Mouse (Mus musculus): ENCODE measurements around the gene Hs2st1.

The Hs2st1 gene

DNA sequence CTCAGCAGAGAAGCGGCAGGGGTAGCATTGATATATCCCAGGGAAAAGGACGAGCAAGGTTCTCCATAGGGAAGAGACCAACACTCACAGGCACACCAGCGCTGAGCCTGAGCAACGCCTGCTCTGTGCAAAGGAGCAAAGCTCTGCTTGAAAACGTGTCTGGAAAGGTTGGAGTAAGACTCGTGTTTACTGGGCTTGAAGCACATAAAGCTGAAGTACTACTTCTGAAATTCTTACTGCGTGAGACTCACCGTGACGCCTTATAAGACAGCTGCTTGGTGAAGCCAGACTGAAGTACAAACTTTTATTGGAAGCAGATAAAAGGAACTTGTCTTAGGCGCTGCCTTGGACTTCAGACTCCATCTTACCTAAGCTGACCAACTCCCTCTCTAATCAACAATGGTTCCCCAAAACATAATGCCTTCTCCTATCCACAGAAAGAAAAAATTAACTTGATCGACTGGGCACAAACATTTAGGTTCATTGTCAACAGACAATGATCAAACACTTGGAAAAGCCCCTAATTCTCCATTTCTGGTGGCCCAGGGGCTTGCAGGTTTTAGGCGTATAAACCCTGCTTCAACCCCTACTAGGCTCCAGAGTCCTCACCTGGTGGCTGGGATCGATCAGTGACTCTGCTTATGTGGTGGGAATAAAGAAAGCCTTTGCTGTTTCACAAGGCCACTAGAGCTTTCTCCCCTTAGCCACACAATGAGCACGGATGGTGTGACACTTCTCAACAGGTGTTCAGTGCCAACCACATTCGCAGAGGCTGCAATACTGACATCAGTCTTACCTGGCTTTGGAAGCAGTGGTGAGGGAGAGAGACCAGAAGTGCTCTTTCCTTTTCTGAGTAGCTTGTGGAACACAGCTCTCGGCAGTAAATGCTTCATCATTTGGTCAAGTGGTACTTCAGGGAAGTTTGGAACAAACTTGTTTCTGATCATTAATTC, 56.5 kb downstream of the Hs2st1 start:
- in situ Hi-C loops (cut with MboI; ENCODE audit: low sequenced_read_pairs), result no loop called here

DNA sequence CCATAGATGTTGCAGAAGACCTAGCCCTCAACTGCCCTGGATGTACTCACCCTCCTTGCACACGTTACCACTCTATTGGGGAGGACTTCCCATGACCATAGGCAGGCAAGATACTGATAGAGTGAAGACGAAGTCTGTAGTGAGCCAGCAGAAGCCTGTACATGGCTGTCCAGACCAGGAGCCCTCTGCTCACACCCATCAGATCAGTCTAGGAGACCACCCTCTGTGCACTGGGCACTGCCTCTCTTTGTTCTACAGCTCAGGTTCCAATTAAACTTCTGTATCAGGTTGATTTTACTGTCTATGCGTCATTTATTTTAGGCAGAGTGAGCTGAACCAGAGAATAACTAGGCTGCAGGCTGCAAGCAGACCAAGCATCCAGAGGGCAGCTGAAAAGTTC, 59.3 kb downstream of the Hs2st1 start:
- in situ Hi-C loops (cut with MboI; ENCODE audit: low sequenced_read_pairs), result no loop called here

DNA sequence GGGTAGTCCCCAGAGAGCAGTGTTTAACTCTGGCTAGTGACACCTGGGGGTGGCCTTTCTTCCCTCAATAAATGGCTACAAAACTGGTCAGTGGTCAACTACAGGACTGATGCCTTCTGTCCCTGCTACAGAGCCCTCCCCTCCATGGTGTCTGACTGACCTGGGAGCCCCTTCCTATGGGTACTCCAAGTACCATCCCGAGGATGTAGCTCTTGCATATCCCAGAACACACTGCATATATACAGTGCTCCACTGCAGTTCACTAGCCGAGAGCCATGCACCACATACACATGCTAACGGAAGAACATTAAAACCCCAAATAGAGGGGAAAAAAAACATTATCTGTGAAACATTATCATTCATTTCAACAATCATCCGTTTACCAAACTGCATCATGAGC, 61.6 kb downstream of the Hs2st1 start:
- in situ Hi-C loops (cut with MboI; ENCODE audit: low sequenced_read_pairs), result no loop called here

DNA sequence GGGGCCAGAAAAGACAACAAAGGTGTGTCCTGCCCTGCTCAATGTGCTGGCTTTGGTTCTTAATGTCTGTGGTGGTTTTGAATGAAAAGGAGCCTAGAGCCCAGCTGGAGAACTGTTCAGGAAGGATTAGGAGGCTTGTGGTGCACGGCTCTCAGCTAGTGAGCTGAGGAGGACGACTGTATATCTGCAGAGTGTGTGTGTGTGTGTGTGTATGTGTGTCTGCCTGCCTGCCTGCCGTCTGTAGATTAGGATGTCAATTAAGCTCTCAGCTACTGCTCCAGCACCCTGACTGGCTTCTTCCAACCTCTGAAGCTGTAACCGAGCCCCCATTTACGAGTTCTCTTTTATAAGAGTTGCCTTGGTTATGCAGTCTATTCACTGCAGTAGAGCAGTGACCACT, 62.1 kb downstream of the Hs2st1 start:
- in situ Hi-C loops (cut with MboI; ENCODE audit: low sequenced_read_pairs), result no loop called here

DNA sequence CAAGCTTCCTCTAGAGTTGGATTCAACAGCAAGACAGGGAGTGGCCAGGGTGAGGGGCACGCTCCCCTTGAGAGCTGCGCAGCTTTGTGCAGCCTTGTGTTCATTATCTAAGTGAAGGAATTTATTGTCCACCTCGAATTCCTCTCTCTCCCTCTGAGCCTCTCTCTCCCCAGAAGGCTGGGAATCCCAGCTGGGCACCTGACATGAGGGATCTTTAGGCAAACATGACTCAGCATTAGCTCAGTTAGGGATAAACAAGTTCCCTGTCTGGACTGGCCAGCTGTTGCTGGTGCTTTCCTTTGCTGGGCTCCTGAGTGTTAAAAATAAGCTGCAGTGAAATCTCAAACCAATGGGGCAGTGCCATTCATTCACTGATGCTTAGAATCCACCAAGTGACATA, 63.8 kb downstream of the Hs2st1 start:
- in situ Hi-C loops (cut with MboI; ENCODE audit: low sequenced_read_pairs), result no loop called here

DNA sequence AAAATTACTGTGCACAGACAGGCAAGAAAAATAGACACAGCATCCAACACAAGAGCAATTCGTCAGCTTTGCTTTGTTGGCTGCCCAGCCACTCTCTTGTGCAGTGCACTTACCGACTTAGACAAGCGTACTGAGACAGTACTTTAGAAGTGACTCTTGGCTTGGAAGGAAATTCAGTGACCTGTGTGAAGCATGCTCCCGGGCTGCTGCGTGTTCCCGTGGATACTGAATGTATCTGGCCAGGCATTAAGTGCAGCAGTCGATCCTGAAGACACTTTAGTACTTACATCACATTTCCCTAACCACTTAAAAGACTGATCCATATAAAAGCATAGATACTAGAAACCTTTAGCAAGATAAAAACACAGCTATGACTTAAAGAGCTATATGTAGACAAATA, 68.1 kb downstream of the Hs2st1 start:
- in situ Hi-C loops (cut with MboI; ENCODE audit: low sequenced_read_pairs), result no loop called here

DNA sequence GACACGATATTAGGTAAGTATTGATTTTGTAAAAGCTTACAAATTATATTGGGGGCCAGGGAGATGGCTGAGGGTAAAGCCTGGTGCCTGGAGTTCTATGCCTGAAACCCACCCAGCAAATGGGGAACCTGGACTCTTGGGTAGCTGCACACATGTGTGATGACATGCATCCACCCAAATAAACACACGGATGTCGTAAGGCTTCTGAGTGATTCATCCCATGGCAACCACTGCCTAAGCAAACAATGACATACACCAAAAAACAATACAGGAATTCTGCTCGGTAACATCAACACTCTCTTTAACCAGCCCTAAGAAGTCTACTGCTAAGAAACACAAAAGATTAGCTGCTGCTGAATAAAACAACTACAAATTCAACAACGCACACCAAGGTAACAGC, 73.2 kb downstream of the Hs2st1 start:
- in situ Hi-C loops (cut with MboI; ENCODE audit: low sequenced_read_pairs), result no loop called here

DNA sequence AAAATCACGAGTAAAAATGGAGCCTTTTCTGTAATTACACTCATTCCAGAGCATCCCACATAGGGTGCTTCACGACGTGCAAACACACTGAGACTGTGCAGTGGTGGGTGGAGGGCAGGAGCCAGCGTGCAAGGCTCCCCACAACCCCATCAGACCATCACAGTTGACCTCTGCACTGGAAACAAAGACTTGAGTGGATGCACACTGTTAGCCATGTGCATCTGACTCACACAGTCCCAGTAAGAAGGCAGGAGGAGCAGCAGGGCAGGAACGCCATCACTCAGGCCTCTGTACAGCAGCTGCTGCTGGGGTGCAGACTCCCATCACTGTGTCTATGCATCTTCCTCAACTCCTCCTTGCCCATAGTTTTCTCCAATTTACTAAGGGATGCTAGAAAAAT, 75.1 kb downstream of the Hs2st1 start:
- in situ Hi-C loops (cut with MboI; ENCODE audit: low sequenced_read_pairs), result no loop called here

DNA sequence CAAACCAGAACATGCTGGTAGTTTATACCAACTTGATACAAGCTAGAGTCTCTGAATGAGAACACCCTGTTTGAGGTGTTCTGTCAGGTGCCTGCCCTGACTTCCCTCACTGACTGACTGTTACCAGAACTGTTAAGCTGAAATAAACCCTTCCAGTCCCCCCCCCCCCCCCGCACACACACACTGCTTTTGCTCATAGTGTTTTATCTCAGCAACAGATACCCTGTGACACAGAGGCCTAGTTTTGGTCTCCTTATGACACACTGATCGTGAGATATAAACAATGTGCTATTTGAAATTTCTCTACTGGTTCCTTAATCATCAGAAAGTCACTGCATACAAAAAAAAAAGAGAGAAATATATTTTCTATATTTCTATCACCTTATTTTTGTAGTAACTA, 81.2 kb downstream of the Hs2st1 start:
- in situ Hi-C loops (cut with MboI; ENCODE audit: low sequenced_read_pairs), result no loop called here

DNA sequence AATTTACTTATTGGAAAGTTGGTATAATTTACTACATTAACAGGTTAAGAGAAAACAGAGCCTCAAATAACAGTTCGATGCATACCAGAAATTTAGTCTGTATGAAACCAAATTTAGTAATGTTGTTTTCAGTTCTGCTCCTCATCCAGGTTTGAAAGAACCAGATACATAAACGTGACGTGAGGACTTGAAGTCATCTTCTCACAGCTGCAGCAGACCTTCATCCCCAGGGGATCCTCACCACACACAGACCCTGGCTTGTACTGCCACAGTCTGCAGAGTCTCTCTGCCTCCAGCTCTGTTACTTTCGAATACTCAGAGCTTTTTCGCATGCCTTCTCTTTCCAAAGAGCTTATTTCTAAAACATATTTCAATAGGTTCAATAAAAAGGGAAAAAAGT, 89.4 kb downstream of the Hs2st1 start:
- in situ Hi-C loops (cut with MboI; ENCODE audit: low sequenced_read_pairs), result no loop called here

DNA sequence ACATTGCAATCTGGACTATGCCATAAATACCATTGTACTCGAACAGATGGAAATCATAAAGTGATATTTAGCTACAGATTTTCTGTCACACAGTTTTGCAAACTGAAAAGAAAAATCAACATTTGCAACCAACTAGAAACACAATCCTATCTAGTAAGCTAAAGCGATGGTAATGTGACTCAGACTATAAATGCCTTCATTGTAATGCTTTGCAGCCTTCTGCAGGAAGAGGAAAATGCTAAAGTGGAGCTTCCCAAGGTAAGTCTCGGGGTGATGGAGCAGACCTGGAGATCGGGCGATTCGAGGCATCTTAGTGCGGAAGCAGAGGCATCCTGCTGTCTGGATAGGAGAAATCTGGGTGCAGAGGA, 91.6 kb downstream of the Hs2st1 start:
- in situ Hi-C loops (cut with MboI; ENCODE audit: low sequenced_read_pairs), result no loop called here

DNA sequence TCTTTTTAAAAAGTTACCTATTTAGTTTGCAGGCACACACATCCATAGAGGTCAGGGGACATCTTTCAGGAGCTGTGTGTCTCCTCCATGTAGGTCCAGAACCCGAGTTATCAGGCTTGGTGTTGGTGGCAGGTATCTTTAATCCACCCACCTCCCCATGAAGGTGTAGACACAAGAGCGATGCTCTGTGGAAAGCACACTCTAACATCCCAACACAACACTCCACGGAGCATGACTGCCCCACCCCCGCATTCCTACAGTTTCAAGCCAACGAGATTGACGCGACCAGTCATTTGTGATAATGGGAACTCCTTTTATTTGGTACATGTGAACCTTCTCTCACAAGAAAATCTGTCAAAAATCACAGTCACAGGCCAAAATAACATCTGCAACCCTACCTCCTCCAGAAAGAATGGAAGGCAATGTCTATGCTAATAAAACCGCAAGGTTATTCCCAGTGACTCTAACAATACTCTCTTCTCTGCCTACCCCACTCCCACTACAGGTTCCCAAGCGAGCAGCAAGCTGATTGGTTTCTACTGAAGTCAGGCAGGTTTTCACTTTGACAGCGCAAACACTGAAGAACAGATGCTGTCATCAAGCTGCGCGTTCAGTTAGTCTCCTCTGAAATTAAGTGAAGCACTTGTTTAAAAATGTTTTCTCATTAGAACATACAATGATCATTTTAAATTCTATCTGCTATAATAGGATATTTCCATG, 92.1 kb downstream of the Hs2st1 start:
- in situ Hi-C loops (cut with MboI; ENCODE audit: low sequenced_read_pairs), result no loop called here

DNA sequence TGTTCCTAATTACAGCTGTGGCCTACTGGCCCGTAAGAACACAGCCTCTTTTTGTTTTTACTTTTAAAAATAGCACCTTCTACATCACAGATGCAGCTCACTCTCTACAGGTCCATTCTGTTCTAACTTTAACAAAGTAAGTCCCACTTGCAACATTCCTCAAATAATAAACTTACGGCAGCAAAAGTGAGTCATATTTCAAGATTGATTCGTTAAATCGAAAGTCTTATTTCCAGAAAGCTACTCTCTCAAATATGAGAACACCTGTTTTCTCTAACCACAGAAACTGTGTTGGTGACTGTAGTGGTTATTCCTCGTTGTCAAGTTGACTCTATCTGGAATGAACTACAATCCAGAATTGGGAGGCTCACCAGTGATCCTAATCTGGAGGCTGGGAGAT, 94.1 kb downstream of the Hs2st1 start:
- in situ Hi-C loops (cut with MboI; ENCODE audit: low sequenced_read_pairs), result no loop called here

DNA sequence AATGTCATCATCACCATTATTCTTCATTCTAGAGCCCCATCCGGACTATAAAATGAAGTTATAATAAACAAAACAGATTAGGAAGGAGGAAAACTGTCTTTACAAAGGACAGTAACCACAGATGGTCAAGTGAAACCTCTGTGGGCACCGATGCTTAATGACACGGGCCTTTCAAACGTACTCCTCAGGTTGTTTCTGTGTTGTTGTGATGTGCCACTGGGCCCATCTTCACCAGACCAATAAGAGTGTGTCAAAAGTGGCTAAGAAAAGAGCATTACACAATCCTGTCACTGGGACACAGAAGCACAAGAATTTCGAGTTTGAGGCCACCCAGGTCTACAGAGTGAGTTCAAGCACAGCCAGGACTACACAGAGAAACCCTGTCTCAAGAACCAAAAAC, 95.3 kb downstream of the Hs2st1 start:
- in situ Hi-C loops (cut with MboI; ENCODE audit: low sequenced_read_pairs), result no loop called here

DNA sequence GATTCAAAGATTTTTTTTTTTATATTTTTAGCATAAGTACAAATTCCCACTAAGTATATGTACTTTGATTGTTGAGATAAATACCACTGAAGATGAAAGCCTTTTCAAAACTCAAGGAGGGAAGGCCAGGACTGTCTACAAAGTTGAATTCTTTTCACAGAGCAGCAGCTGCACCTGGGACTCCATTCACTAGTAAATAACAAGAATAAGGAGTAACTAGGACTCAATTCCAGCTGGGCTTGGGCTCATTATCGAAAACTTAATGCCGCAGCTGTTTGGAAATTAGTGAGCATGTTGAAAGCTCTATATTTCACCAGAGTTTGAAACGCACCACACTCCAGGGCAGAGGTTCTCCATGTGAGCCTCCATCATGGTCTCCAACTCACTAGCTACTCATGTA, 98.0 kb downstream of the Hs2st1 start:
- in situ Hi-C loops (cut with MboI; ENCODE audit: low sequenced_read_pairs), result no loop called here

DNA sequence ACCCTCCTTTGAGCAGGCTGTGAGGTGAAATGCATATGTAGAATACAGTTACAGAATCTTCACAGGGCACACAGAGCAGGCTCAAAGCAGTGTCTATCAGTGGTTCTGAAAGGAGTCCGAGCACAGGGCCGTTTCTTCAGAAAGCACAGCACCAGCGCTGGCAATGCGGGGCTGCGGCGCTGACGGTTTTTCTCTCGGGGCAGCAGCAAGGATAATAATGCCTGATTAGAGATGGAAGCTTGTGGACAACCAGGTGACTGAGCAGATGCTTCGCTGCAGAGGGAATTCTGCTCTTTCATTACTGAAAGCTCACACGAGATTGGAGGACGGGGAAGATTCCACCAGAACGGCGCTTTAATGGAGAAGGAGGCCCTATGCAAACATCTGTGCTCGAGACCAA, 99.1 kb downstream of the Hs2st1 start:
- in situ Hi-C loops (cut with MboI; ENCODE audit: low sequenced_read_pairs), result no loop called here

DNA sequence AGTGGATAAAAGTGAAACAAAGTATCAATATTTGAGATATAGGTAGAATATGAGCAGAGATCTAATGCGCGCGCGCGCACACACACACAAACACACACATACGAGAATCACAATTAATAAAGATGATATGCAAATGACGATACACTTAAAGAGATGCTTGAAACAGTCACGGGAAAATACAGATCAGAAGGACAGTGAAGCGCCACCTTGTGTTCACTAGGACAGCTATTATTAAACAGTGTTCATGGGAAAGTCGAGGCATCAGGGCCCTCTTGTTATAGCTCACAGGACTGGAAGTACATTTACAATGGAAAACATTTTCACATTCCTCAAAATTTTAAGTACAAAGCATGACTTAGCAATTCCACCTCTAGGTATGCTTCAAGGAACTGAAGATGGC, 102.5 kb downstream of the Hs2st1 start:
- in situ Hi-C loops (cut with MboI; ENCODE audit: low sequenced_read_pairs), result no loop called here

DNA sequence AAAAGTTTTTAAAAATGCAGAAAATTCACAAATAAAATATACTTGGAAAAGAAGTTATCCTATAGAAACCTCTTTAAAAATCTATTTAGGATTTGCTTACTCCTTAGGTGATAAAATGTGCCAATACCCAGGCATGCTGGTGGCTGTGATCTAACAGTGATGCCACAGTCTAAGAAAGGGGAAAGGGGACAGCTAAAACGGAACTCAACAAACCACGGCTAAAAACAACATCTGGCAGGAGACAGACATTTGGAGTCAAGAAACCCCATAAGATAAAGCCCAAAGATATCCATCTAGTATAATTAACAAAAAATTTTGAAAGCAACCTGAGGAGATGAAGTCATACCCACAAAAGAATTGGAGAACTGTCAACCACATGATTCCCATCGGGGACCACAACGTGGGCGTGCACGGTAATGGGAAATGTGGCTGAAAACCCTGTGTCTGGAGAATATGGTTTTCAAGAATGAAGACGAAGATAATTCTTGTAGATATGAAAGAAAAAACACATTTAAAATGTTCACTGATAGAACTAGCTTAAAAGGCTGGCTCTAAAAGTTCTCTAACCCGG, 103.8 kb downstream of the Hs2st1 start:
- in situ Hi-C loops (cut with MboI; ENCODE audit: low sequenced_read_pairs), result no loop called here

DNA sequence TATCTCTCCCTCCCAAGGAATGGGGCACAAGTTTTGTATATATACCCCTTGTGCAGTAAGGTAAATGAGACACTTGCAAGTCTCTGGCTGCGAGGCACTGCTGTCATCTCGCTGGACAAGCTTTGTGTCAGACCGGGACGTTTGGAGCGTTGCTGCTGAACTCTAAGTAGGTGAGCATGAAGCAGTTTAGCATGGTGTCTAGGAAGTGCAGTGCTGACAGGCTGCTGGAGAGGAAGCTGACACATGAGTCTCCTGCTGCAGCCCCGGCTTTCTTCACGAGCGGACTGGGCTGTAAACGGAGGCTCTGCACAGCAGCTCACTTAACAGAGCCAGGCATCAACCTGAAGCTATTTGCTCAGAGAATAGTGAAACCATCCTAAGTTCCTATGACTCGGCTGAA, 107.3 kb downstream of the Hs2st1 start:
- in situ Hi-C loops (cut with MboI; ENCODE audit: low sequenced_read_pairs), result no loop called here

DNA sequence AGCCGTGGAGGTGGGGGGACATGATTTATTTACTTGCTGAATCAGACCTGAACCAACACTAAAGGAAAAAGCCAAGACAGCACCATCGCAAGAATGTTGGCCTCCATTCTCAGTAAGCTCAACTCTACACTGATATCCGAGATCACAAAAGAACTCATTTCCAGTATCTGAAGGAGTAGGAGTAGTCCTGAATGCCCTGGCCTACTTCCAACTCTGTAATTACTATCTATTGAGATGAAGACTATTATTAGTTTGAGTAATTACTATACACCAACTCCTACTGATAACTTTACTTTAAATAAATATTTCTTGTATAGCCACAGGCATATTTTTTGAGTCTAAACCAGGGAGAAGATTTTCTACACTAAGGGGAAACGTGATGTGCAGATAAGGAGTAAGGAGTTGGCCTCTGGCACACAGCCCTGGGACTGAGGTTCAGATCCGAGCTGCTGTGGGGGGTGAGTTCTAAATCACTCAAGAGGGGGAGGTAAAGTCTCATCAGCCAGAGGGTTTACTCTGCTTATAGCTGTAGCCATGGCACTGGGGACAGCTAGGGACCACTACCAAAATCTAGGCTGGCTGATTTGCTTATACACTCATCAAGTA, 109.7 kb downstream of the Hs2st1 start:
- in situ Hi-C loops (cut with MboI; ENCODE audit: low sequenced_read_pairs), result no loop called here

DNA sequence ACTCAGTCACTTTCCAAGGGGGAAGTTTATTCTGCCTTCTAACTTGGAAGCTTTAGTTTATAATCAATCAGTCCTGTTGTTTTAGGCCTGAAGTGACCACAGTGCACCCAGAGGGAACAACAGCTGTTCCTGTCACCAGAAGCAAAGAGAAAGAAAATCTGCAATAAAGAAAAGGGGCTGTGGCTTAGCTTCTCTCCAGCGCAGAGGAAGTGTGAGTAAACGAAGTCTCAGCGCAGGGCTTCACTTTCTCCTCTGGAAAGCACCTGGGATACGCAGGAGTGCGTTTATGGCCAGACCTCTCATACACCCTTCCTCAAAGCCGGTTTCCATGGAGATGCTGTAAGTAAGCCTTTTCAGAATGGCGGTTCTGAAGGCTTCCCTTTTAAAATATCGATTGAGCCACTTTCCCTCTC, 110.7 kb downstream of the Hs2st1 start:
- in situ Hi-C loops (cut with MboI; ENCODE audit: low sequenced_read_pairs), result loop anchor here (10.0 kb wide), 1 partner anchor 146 kb away; no protein-coding TSS in a partner anchor

Measured in CH12F3 (cell line).